Mouse (Mus musculus): Measurements from ENCODE around the gene Slco4a1.

Slco4a1 gene

GRCm38 (mm10) chr2:180501217-180501967 lies 45.3 kb downstream of the Slco4a1 start:
- no peak for DNase-seq (ENCODE audit: low read depth)

GRCm38 (mm10) chr2:180506281-180506680 lies 50.2 kb downstream of the Slco4a1 start:
- DNase-seq (ENCODE audit: low read depth) = no peak

GRCm38 (mm10) chr2:180508455-180509115 lies 52.5 kb downstream of the Slco4a1 start:
- no peak for DNase-seq (ENCODE audit: low read depth)

- DNase-seq (ENCODE audit: low read depth) = no peak
These were observed 54.8 kb downstream of the Slco4a1 start for GRCm38 (mm10) chr2:180510867-180511266.

DNA sequence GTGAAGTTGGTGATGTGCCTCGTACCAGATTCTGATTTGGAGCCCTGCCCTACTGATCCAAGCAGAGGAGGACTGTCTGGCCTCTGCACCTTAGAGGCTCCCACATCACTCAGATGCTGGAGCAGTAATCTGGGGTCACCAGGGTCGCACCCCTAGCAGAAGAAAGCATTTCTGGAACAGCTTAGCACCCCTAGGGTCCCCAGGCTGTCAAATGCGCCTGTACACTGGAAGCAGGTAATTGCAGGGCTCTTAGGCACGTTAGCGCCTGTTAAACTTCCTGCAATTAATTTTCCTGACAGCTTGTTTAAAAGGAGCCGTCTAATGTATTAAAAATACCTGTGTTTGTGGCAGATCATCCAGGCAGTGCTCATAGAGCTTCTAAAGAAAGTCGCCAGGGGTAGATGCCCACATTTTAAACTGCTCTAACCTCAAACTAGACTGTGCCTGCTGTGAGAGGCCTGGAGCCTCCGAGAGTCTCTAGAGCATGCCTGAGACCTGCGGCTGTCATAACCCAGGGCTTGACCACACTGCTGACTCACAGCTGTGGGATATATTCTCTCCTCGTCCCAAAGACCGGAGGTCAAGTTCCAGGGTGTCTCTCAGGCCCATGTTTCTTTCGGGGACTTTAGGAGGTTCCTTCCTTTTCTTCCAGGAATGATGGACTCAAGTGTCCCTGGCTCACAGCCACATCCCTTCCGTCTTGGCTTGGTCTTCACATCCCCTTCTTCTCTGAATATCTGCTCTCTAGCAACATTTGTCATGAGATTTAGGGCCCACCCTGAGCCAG lies 56.0 kb downstream of the Slco4a1 start:
- DNase-seq (ENCODE audit: low read depth) = peak; percentile 66

DNA sequence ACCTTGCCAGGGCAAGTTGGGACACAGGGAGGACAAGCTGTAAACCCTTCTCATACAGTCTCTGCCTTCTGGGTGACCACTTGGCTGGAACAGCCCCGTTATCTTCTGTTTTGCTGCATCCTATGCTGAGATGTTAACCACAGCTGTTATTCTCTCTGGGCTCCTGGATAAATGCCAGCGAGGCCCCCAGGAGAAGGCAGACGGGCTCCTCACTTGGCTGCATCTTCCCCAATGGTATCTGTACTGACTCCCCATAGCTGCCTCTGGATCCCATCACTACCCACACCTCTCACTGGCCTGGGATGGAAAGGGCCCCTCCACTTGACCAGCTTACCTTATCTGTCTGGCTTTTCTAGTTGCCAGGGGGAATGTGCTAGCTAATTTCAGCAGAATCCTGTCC lies 57.0 kb downstream of the Slco4a1 start:
- no peak for DNase-seq (ENCODE audit: low read depth)

DNA sequence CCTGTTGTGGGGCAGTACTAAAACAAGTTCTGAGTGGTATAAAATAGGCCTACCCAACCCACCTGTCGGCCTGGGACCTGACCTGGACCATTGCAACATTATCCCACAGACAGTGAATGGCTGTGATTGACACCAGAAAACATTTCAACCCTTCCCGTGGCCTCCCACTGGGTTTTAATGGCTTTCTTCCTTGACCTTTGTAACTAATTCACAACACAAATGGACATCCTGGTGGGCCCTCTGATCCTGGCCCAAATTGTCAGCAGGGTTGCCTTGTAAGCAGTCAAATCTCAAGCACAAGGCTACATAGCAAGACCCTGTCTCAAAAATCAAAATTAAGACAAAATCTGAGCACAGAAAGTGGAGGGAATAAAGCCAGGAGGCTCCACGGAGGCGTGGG lies 57.8 kb downstream of the Slco4a1 start:
- no peak for DNase-seq (ENCODE audit: low read depth)

GRCm38 (mm10) chr2:180521437-180522221 lies 65.6 kb downstream of the Slco4a1 start:
- DNase-seq (ENCODE audit: low read depth) = no peak

GRCm38 (mm10) chr2:180522825-180523224 lies 66.8 kb downstream of the Slco4a1 start:
- DNase-seq (ENCODE audit: low read depth) = peak; percentile 21

All from 416B (cell line).